Comparison of ENCODE assay signal across 12 mouse cellular contexts in the genomic region with DNA sequence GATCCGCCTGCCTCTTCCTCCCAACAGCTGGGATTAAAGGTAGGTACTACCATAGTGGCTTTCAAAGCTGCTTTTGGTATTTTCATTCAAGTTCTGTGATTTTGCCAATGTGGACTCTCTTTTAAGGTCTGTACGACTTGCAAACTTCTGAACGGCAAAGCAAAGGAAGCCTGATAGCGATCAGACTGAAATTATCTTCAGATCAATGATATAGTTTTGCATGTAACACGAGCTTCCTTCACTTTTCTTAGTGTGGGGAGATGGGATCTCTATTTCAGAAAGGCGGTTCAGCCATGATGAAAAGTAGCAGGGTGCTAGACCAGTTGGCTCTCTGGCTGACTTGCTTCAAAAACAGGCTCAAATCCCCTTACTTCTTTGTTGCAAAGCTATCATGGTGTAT.
"Had no signal": no experiment of that assay in that cellular context is flagged by ENCODE, and none has a peak within 500 bp of the region (broad histone marks: within the 10 kb centered on the region; RNA-seq: fewer than 3 reads in every experiment).

No protein-coding gene starts in this region.

- DNase-seq: retina, postnatal 1 day; right cerebral cortex, adult 18-20 months; right cerebral cortex, postnatal 14 days; right cerebral cortex, postnatal 25 days; right cerebral cortex, postnatal 4 days; spleen, adult 18-20 months; thymus, adult 18-20 months; thymus, adult 2 months; thymus, postnatal 14 days; thymus, postnatal 25 days; thymus, postnatal 36 days; thymus, postnatal 4 days had no signal
